Mouse (Mus musculus): ENCODE measurements around the gene Lyzl4. TPM values are rescaled to one million over a fixed set of nuclear protein-coding genes. Genes with fewer than 3 reads are reported as not detected.
"Not testable (repeated sequence)": the region's sequence is repeated elsewhere in the genome, so short reads cannot be mapped to it uniquely, and the experiment has no call there.

Gene Lyzl4
- polyA plus RNA-seq, 1 experiment from 2014 or later = not detected

DNA sequence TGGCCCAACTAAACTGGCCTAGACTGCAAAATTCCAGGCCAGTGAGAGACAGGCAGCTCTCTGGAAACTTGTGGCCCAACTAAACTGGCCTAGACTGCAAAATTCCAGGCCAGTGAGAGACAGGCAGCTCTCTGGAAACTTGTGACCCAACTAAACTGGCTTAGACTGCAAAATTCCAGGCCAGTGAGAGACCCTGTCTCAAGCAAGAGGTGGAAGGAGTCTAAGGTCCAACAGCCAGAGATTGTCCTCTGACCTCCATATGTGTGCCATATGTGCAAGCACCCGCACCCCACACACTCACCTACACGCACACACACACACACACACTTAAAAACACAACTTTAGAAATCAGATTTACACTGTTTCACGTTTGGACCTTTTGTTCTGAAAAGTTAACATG lies 48.1 kb downstream of the Lyzl4 start:
- H3K9me3 ChIP-seq (replicated peaks); H3K9ac ChIP-seq; H3K4me2 ChIP-seq; H3K27me3 ChIP-seq; H3K4me3 ChIP-seq; H3K36me3 ChIP-seq (ENCODE audit: poor library complexity, severe bottlenecking); H3K27ac ChIP-seq; ATAC-seq: not testable (repeated sequence)
- peaks cover 23% of the 10 kb centered on the region for H3K4me1 ChIP-seq
- WGBS = 85% methylated on average over 3 of the region's 3 CpGs

DNA sequence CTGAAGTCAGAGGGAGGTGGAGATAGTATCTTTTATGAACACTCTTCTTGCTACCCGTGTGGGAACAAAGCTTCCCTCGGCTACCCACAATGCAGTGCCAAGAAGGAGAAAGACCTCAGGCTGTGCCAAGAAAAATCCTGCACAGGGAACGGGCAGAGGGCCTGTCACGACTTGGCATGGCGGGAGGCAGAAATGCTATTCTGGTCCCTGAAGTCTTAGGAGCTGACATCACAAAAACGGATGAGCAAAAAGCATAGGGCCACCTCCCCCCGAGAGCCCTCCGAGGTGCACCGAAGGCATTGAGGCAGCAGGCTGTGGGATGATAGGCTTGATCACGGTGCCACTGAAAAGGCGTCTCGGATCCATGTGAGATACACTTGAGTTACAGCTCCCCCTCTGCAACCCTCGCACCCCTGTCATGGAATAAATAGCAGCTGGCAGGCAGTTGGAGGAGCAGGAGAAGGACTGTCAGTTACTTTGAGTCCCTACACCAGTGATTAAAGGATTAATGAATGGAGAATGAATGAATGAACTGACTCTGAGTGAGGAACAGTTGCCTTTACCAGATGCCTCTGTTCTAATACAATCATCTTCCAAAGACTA lies 48.8 kb downstream of the Lyzl4 start:
- H3K36me3 ChIP-seq (ENCODE audit: poor library complexity, severe bottlenecking) = no peaks in the 10 kb centered on the region
- H3K4me2 ChIP-seq = no peak overlapping the region
- ATAC-seq = no peak
- no peak overlapping the region for H3K9ac ChIP-seq
- H3K27me3 ChIP-seq = no peaks in the 10 kb centered on the region
- no peak overlapping the region for H3K4me3 ChIP-seq
- H3K27ac ChIP-seq = peak overlapping the region; percentile 31; the same call in 1 of the 2 replicates
- peaks cover 23% of the 10 kb centered on the region for H3K4me1 ChIP-seq
- WGBS = 57% methylated on average over 13 of the region's 13 CpGs
- H3K9me3 ChIP-seq (replicated peaks) = peaks cover 7% of the 10 kb centered on the region; the same call in 1 of the 2 replicates

DNA sequence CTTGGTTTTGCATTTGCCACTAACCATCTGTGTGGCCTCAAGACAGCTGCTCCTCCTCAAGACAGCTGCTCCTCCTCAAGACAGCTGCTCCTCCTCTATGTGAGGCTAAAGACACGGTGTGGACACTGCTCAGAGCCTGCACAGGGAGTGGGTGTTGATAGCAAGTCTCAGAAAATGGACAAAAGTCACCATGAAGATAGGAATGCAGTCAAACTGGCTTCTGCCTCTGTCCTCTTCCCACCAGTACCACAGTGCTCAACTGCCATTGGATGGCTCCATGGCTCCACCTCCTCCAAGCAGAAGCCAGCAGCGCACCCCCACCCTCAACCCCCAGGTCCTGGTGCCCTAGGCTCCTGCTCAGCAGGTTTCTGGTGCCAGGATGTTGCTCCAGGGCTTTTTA lies 52.4 kb downstream of the Lyzl4 start:
- Histone ChIP-seq H3K27me3 (no peaks in the 10 kb centered on the region), H3K36me3 (ENCODE audit: poor library complexity, severe bottlenecking) (no peaks in the 10 kb centered on the region), H3K9me3 (replicated peaks) (peaks cover 7% of the 10 kb centered on the region; the same call in 1 of the 2 replicates), H3K4me3 (no peak overlapping the region), H3K4me2 (no peak overlapping the region), H3K9ac (no peak overlapping the region), H3K4me1 (peaks cover 17% of the 10 kb centered on the region), H3K27ac (no peak overlapping the region)
- WGBS = 64% methylated on average over 2 of the region's 2 CpGs
- ATAC-seq = no peak

DNA sequence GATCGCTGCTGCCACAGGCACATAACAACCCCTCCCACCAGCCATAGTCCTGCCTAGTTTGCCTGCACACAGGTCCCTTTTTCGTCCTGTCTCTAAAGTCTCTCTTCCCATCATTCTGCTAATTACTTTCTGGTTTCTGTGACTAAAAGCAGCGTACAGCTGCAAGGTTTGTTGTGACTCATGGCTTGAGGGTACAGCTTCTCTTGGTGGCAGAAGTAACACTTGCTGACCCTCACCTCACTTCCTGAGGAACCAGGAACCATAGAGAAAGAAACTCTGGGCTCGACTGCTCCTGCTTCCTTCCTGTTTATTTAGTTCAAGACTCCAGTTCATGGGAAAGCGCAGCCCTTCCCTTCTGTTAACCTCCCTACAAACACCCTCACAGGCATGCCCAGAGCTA lies 67.5 kb downstream of the Lyzl4 start:
- no peaks in the 10 kb centered on the region for H3K4me1 ChIP-seq
- no peak overlapping the region for H3K27ac ChIP-seq
- ATAC-seq = no peak
- H3K4me3 ChIP-seq = no peak overlapping the region
- H3K27me3 ChIP-seq = no peaks in the 10 kb centered on the region
- no peak overlapping the region for H3K4me2 ChIP-seq
- no peak overlapping the region for H3K9ac ChIP-seq
- no peaks in the 10 kb centered on the region for H3K36me3 ChIP-seq (ENCODE audit: poor library complexity, severe bottlenecking)
- WGBS = 75% methylated on average over 5 of the region's 5 CpGs
- H3K9me3 ChIP-seq (replicated peaks) = no peaks in the 10 kb centered on the region

DNA sequence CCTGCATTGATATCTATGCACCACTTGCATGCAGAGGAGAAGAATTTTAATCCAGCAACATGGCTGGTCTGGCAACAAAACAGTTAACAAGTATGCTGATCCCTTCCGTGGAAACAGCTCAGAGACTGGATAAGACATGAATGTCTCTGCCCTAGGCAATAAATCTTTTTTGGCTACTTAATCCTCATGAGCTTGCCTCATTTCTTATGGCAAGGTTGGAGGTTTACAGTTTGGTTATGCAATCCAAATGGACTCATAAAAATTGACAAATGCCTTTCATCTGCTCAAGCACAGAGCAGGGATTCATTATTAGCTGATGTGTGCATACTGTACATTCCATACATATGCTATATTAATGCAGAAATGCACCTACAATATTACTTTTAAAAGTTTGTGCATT lies 73.4 kb downstream of the Lyzl4 start:
- no peaks in the 10 kb centered on the region for H3K36me3 ChIP-seq (ENCODE audit: poor library complexity, severe bottlenecking)
- no peaks in the 10 kb centered on the region for H3K27me3 ChIP-seq
- H3K4me1 ChIP-seq = no peaks in the 10 kb centered on the region
- H3K4me2 ChIP-seq = no peak overlapping the region
- no peak overlapping the region for H3K4me3 ChIP-seq
- no peak overlapping the region for H3K27ac ChIP-seq
- ATAC-seq = no peak
- H3K9me3 ChIP-seq (replicated peaks) = no peaks in the 10 kb centered on the region
- H3K9ac ChIP-seq = no peak overlapping the region
- WGBS = 16% methylated on average over 1 of the region's 1 CpGs

DNA sequence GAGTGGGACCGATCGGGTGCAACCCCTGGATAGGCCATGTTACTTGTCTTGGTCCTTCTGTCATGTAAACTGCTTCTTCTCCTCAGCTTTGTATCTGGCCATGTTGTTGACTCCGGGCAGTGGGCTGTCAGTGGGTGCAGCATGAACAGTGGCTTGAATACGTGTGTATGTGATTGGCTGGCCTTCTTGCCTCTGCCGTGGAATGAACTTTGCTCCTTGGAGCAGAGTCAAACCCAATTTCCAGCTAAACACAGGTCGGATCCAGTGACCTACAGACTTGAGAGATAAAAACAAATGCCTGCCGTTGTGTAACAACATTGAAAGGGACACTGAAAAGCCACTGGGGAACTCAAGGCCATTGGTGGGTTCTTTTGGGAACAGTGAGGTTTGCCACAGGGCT lies 75.5 kb downstream of the Lyzl4 start:
- Histone ChIP-seq H3K9me3 (replicated peaks) (no peaks in the 10 kb centered on the region), H3K27me3 (no peaks in the 10 kb centered on the region), H3K36me3 (ENCODE audit: poor library complexity, severe bottlenecking) (no peaks in the 10 kb centered on the region), H3K4me3 (no peak overlapping the region), H3K27ac (no peak overlapping the region), H3K4me1 (peaks cover 10% of the 10 kb centered on the region), H3K4me2 (no peak overlapping the region), H3K9ac (no peak overlapping the region)
- no peak for ATAC-seq
- 88% methylated on average over 7 of the region's 7 CpGs for WGBS

DNA sequence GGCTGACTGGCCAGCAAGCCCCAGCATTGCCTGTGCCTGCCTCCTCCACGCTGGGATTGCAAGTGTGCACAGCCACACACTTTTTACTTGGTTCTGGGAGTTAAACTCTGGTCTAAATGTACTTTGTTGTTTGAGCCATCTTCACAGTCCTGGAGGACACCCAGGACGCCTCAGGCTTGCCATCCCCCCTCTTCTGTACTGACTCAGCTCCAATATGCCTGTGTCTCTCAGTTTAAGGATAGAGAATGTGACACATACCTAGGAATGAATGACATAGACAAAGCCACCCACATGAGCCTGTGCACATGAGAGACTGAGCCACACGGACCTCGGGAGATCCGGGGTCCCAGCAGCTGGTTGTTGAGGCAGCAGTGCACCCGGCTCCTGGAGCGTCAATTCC lies 78.6 kb downstream of the Lyzl4 start:
- Histone ChIP-seq H3K9ac (no peak overlapping the region), H3K9me3 (replicated peaks) (no peaks in the 10 kb centered on the region), H3K4me3 (no peak overlapping the region), H3K4me1 (peaks cover 26% of the 10 kb centered on the region), H3K27me3 (peaks cover 5% of the 10 kb centered on the region; the same call in 1 of the 2 replicates), H3K4me2 (no peak overlapping the region), H3K27ac (no peak overlapping the region), H3K36me3 (ENCODE audit: poor library complexity, severe bottlenecking) (no peaks in the 10 kb centered on the region)
- WGBS = 92% methylated on average over 7 of the region's 7 CpGs
- ATAC-seq = no peak

DNA sequence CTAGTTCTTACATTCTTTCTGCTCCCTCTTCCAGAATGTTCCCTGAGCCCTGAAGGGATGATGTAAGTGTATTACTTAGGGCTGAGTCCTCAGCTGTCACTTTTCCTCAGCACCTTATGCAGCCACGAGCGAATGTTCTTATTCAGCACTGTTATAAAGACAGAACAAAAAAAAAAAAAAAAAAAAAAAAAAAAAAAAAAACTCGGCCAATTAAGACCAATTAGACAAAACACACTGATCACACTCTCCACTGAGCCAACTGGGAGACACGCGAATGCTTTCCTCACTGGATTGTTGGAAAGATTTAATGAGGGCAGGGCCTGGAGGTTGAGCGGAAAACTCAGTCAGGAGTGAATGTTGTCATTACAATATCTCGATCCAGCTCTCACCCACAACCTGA lies 81.4 kb downstream of the Lyzl4 start:
- Histone ChIP-seq H3K4me1 (peaks cover 34% of the 10 kb centered on the region), H3K36me3 (ENCODE audit: poor library complexity, severe bottlenecking) (no peaks in the 10 kb centered on the region), H3K4me2 (0 out of 2 replicates have a peak overlapping the region, but pooled peaks have one; percentile 3), H3K4me3 (no peak overlapping the region), H3K27ac (peak overlapping the region; percentile 1; the same call in 1 of the 2 replicates), H3K9me3 (replicated peaks) (no peaks in the 10 kb centered on the region), H3K9ac (no peak overlapping the region), H3K27me3 (peaks cover 11% of the 10 kb centered on the region)
- WGBS = 26% methylated on average over 7 of the region's 7 CpGs
- peak; percentile 73 for ATAC-seq

DNA sequence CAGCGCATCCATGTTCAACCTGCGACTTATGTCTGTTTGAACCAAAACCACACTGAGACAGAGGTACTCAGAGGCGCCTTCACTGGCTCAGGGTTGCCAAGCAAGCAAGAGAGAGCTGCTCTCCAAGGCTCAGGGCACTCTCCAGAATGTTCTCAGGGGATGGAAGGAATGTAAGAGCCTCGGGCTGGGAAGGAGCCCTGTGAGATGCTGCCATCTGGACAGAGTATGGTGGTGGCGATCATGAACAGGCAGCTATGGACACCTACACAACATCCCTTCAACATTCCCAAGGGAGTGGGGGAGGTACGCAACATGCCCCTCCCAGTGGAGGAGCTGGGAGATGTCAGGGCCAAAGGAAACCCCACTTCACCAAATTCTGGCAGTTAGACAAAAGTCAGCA lies 83.7 kb downstream of the Lyzl4 start:
- H3K9me3 ChIP-seq (replicated peaks) = no peaks in the 10 kb centered on the region
- WGBS = 83% methylated on average over 6 of the region's 6 CpGs
- H3K4me1 ChIP-seq = peaks cover 50% of the 10 kb centered on the region
- no peak overlapping the region for H3K4me3 ChIP-seq
- no peak overlapping the region for H3K27ac ChIP-seq
- no peak overlapping the region for H3K4me2 ChIP-seq
- peaks cover 14% of the 10 kb centered on the region for H3K27me3 ChIP-seq
- no peak for ATAC-seq
- no peak overlapping the region for H3K9ac ChIP-seq
- H3K36me3 ChIP-seq (ENCODE audit: poor library complexity, severe bottlenecking) = no peaks in the 10 kb centered on the region

DNA sequence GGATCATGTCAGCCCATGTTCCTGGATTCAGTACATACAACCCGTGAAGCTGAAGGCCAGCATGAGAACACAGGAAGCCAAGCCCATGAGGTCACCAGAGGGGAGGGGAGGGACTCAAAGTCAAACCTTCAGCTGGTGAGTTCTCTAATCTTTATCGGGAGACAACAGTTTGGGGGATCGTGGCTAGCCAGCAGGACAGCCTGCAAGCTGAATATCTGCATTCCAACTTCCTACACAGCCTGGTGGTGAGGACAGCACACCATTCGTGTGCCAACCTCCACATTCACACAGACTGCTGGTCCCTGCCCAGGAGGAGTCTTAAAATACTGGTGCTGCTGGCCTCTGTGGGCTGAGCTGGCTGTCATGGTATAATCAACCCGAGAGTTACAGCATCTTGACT lies 85.0 kb downstream of the Lyzl4 start:
- Histone ChIP-seq H3K4me1 (peaks cover 42% of the 10 kb centered on the region), H3K9me3 (replicated peaks) (no peaks in the 10 kb centered on the region), H3K27me3 (peaks cover 14% of the 10 kb centered on the region), H3K4me3 (no peak overlapping the region), H3K27ac (no peak overlapping the region), H3K9ac (no peak overlapping the region), H3K4me2 (no peak overlapping the region), H3K36me3 (ENCODE audit: poor library complexity, severe bottlenecking) (no peaks in the 10 kb centered on the region)
- no peak for ATAC-seq
- 76% methylated on average over 5 of the region's 5 CpGs for WGBS

DNA sequence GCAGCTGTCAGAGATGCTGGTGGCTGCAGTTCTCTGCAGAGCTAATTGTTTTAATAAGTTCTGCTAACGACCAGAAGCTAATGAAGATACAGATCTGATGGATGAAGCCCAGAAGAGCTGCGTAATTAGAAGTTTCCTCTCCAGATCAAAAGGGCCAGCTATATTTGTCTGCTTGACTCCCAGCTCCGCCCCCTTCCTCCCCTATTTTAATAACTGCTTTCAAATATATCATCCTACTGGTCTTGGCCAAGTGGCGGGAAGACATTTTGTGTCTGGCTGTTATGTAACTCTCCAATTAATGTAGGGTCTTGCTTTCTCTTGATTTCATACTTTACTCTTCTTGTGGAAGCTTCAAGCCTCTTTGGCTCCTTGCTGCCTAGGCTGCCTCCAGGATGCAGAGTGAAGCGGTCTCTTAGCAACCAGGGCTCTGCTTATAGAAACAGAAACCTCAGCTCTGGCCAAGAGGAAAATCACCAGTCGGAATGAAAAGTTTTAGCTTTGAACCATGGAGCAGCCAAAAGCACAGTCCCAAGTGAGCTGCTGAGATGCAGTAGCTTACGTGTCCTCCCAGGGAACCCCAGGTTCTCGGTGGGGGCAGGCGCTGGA lies 86.4 kb downstream of the Lyzl4 start:
- Histone ChIP-seq H3K36me3 (ENCODE audit: poor library complexity, severe bottlenecking) (no peaks in the 10 kb centered on the region), H3K4me1 (peaks cover 35% of the 10 kb centered on the region), H3K9ac (no peak overlapping the region), H3K4me2 (0 out of 2 replicates have a peak overlapping the region, but pooled peaks have one; percentile 2), H3K27me3 (peaks cover 14% of the 10 kb centered on the region), H3K4me3 (no peak overlapping the region), H3K9me3 (replicated peaks) (no peaks in the 10 kb centered on the region), H3K27ac (peak overlapping the region; percentile 6; the same call in 1 of the 2 replicates)
- WGBS = 22% methylated on average over 9 of the region's 9 CpGs
- ATAC-seq = peak; percentile 54

DNA sequence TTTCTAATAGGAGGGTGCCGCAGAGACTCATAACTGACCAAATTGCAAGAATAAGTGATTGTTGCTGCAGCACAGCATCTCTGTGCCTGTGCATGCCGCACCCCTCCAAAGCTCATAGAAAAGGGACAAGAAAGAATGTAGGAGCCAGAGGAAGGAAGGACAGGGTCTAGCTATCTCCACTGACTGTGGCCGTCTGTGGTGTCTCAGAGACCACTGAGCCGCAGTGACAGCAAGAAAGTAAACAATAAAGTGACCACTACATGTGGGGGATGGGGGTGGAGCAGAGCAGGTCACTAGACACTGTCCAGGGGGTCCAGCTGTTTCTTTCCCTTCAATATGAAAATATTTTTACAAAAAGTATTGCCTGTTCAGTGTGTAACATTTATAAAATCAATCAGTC lies 88.3 kb downstream of the Lyzl4 start:
- H3K27ac ChIP-seq = no peak overlapping the region
- H3K4me1 ChIP-seq = peaks cover 40% of the 10 kb centered on the region
- H3K4me2 ChIP-seq = no peak overlapping the region
- no peak overlapping the region for H3K9ac ChIP-seq
- H3K9me3 ChIP-seq (replicated peaks) = no peaks in the 10 kb centered on the region
- H3K36me3 ChIP-seq (ENCODE audit: poor library complexity, severe bottlenecking) = no peaks in the 10 kb centered on the region
- no peak overlapping the region for H3K4me3 ChIP-seq
- H3K27me3 ChIP-seq = peaks cover 13% of the 10 kb centered on the region
- no peak for ATAC-seq
- 69% methylated on average over 4 of the region's 4 CpGs for WGBS

All from forebrain, embryonic 13.5 days (tissue).